Mouse (Mus musculus): ENCODE measurements at regions not wholly inside any gene's neighbourhood (a gene's known extent, or its start where the extent isn't known, plus 50 kb on each side); places are given as distances from the start of the nearest gene placed in this dataset.

- TF ChIP-seq CTCF (IDR thresholded peaks at IDR 0.05; ENCODE audit: borderline replicate concordance, insufficient read depth, low read depth, low read length) (no peak), POLR2A (IDR thresholded peaks at IDR 0.05; ENCODE audit: borderline replicate concordance, insufficient read depth, low read length) (no peak)
Observed at GRCm38 (mm10) chr15:62353786-62354185, 1431.0 kb upstream of the A1bg start.

Data from cerebellum, adult 2 months (tissue).